Mouse (Mus musculus) thymus, adult 2 months (tissue): ENCODE measurements around the gene Hamp.

Experiments
- CTCF ChIP-seq: fragments of 200-500 bp; IDR thresholded peaks from 2 replicates; pipeline ENCODE4 v1.5.1; 2012; ENCODE audit warnings: mild to moderate bottlenecking, control low read depth, low read length, moderate library complexity, borderline replicate concordance; ENCODE audit not compliant: control insufficient read depth, poor library complexity, insufficient read depth; ENCODE audit errors: extremely low read depth
- POLR2A ChIP-seq: fragments of 200-500 bp; IDR thresholded peaks from 2 replicates; pipeline ENCODE4 v1.6.1; 2012; ENCODE audit warnings: mild to moderate bottlenecking, low read length, control low read depth, moderate library complexity; ENCODE audit not compliant: control insufficient read depth, poor library complexity, insufficient read depth; ENCODE audit errors: extremely low read depth

- TF ChIP-seq POLR2A = no peak
- TF ChIP-seq CTCF = no peak
Measured at GRCm38 (mm10) chr7:30917219-30917618, 26.6 kb downstream of the Hamp start.
